Mouse (Mus musculus): Measurements from ENCODE around the gene AC161166.1.

The AC161166.1 gene

GRCm38 (mm10) chr7:24512355-24512754 lies at the start of gene AC161166.1:
Gene AC161166.1 (minus strand): TSS chr7:24512455.
- DNase-seq (ENCODE audit: low spot score) = no peak

- no peak for DNase-seq (ENCODE audit: low spot score)
Observed at GRCm38 (mm10) chr7:24561450-24561849, 49.2 kb upstream of the AC161166.1 start.

- no peak for DNase-seq (ENCODE audit: low spot score)
Observed at GRCm38 (mm10) chr7:24555786-24556185, 43.5 kb upstream of the AC161166.1 start.

- no peak for DNase-seq (ENCODE audit: low spot score)
Observed at GRCm38 (mm10) chr7:24551985-24552759, 39.9 kb upstream of the AC161166.1 start.

GRCm38 (mm10) chr7:24547534-24548036 lies 35.3 kb upstream of the AC161166.1 start:
- no peak for DNase-seq (ENCODE audit: low spot score)

- DNase-seq (ENCODE audit: low spot score) = peak; percentile 97
Observed at GRCm38 (mm10) chr7:24546634-24547389, 34.6 kb upstream of the AC161166.1 start.

- DNase-seq (ENCODE audit: low spot score) = no peak
Observed at GRCm38 (mm10) chr7:24546068-24546614, 33.9 kb upstream of the AC161166.1 start, which contains the start of the genes Pinlyp and Xrcc1. Gene Pinlyp (minus strand): TSS chr7:24546118. Gene Xrcc1 (plus strand): TSS chr7:24546289.

- DNase-seq (ENCODE audit: low spot score) = no peak
Observed at GRCm38 (mm10) chr7:24544506-24544905, 32.3 kb upstream of the AC161166.1 start.

GRCm38 (mm10) chr7:24539686-24540085 lies 27.4 kb upstream of the AC161166.1 start:
- DNase-seq (ENCODE audit: low spot score) = no peak

GRCm38 (mm10) chr7:24538701-24539100 lies 26.4 kb upstream of the AC161166.1 start:
- no peak for DNase-seq (ENCODE audit: low spot score)

- DNase-seq (ENCODE audit: low spot score) = no peak
Observed at GRCm38 (mm10) chr7:24538154-24538553, 25.9 kb upstream of the AC161166.1 start.

GRCm38 (mm10) chr7:24537591-24537990 lies 25.3 kb upstream of the AC161166.1 start:
- DNase-seq (ENCODE audit: low spot score) = no peak

- no peak for DNase-seq (ENCODE audit: low spot score)
Observed at GRCm38 (mm10) chr7:24537081-24537480, 24.8 kb upstream of the AC161166.1 start.

- DNase-seq (ENCODE audit: low spot score) = no peak
Observed at GRCm38 (mm10) chr7:24534301-24534700, 22.0 kb upstream of the AC161166.1 start.

- no peak for DNase-seq (ENCODE audit: low spot score)
Observed at GRCm38 (mm10) chr7:24533806-24534205, 21.6 kb upstream of the AC161166.1 start.

GRCm38 (mm10) chr7:24533031-24533571 lies 20.8 kb upstream of the AC161166.1 start:
- no peak for DNase-seq (ENCODE audit: low spot score)

GRCm38 (mm10) chr7:24531211-24531971 lies 19.1 kb upstream of the AC161166.1 start:
- peak; percentile 55 for DNase-seq (ENCODE audit: low spot score)

- peak; percentile 98 for DNase-seq (ENCODE audit: low spot score)
Observed at GRCm38 (mm10) chr7:24530062-24530931, 18.0 kb upstream of the AC161166.1 start, which contains the start of gene Irgq. Gene Irgq (plus strand): TSS chr7:24530689.

GRCm38 (mm10) chr7:24529580-24529979 lies 17.3 kb upstream of the AC161166.1 start:
- DNase-seq (ENCODE audit: low spot score) = no peak

GRCm38 (mm10) chr7:24528861-24529260 lies 16.6 kb upstream of the AC161166.1 start:
- no peak for DNase-seq (ENCODE audit: low spot score)
